Mouse (Mus musculus): Measurements from ENCODE around the gene Timm17a. TPM values are rescaled to one million over a fixed set of nuclear protein-coding genes. Genes with fewer than 3 reads are reported as not detected.

Timm17a gene
- polyA plus RNA-seq (2012; ENCODE audit: insufficient read depth, insufficient read length, low replicate concordance, missing spikeins) = not detected in 2 replicates

DNA sequence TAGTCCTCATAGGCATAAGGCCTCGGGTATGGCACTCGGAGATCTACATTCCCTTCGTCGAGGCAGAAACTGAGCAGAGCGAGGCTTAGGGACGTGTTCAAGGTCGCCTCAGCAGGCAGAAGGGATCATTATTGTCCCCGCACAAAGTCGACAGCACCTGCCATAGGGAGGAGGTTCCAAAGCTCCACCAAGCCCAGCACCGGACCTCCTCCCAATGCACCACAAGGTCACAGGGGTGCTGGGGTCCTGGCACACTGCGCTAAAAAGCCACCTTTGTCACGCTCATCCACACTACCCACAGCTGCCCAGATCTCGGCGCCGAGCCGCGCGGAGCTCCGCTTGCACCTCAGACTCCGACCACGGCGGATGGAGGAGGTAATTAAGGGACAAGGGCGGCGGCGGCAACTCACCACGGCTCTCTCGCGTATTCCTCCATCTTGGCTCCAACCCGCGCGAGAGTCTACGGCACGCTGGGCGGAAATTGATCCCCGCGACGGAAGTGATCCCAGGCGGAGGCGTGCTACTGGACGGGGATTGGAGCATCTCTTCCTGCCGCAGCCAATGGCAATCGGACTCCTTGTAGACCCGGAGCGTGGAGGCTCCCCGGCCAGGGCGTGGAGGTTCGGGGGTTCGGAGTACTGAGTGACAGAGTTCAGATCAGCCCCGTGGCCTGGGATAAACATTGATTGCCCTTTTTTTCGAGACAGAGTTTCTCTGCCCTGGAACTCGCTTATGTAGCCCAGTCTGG is at the start of gene Timm17a:
Gene Timm17a, minus strand, starts transcription at position 495 of the 748 bp plus-strand sequence.
- 0% methylated on average over 51 of the region's 51 CpGs for WGBS
- peak within 1 kb of the TSS; percentile 82 for H3K27ac ChIP-seq (ENCODE audit: insufficient read depth, low read depth, low read length)

DNA sequence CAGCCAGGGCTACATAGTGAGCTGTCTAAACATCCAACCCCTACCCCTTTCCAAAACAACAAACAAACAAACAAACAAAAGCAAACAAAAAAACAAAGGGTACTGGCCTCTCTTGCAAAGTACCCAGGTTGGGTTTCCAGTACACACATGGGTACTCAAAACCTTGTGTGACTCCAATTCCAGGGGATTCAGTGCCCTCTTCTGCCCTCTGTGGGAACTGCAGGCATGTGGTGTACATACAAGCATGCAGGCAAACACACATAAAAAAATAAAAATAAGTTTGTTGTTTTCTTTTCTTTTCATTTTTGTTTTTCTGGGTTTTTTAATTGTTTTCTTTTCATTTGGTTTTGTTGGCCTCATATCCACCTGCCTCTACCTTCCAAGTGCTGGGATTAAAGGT is 48.5 kb upstream of the Timm17a start:
- TF ChIP-seq CTCF (IDR thresholded peaks at IDR 0.05; ENCODE audit: insufficient read depth, low read depth, low read length) = no peak
- no peak for TF ChIP-seq POLR2A (IDR thresholded peaks at IDR 0.05; ENCODE audit: insufficient read depth, low read depth, low read length)
- Histone ChIP-seq H3K4me3 (ENCODE audit: insufficient read depth, low read depth, low read length) (no peak overlapping the region), H3K4me1 (ENCODE audit: control insufficient read depth, insufficient read depth, low read length) (peaks cover 9% of the 10 kb centered on the region), H3K27ac (ENCODE audit: insufficient read depth, low read depth, low read length) (no peak overlapping the region)

More for the DNA sequence above, at the start of gene Timm17a:
- peak within 1 kb of the TSS; percentile 76 for H3K4me3 ChIP-seq (ENCODE audit: insufficient read depth, low read depth, low read length)
- peaks cover 5% of the 10 kb centered on the region for H3K4me1 ChIP-seq (ENCODE audit: control insufficient read depth, insufficient read depth, low read length)
- TF ChIP-seq CTCF (IDR thresholded peaks at IDR 0.05; ENCODE audit: insufficient read depth, low read depth, low read length) (no peak), POLR2A (IDR thresholded peaks at IDR 0.05; ENCODE audit: insufficient read depth, low read depth, low read length) (peak; percentile 70; the same call in 1 of the 2 replicates)

DNA sequence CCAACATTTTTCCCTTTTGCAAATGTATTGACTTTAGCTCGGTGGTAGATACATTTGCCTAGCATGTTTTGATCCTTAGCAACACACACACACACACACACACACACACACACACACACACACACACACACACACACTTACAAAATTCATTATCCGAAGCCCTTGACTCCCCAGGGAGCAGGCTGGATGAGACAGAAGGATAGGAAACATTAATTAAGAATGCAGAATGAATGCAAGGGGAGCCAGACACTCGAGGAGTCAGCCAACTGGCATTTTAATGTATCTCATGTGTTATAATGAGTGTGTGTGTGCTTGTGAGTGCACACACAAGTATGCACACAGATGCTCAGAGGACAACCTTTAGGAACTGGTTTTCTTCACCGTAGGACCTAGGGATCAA is 47.9 kb upstream of the Timm17a start:
- TF ChIP-seq CTCF (IDR thresholded peaks at IDR 0.05; ENCODE audit: insufficient read depth, low read depth, low read length) (no peak), POLR2A (IDR thresholded peaks at IDR 0.05; ENCODE audit: insufficient read depth, low read depth, low read length) (no peak)
- H3K4me1 ChIP-seq (ENCODE audit: control insufficient read depth, insufficient read depth, low read length) = peaks cover 4% of the 10 kb centered on the region; the same call in 1 of the 2 replicates
- H3K4me3 ChIP-seq (ENCODE audit: insufficient read depth, low read depth, low read length) = no peak overlapping the region
- 57% methylated on average over 4 of the region's 4 CpGs for WGBS
- H3K27ac ChIP-seq (ENCODE audit: insufficient read depth, low read depth, low read length) = no peak overlapping the region

DNA sequence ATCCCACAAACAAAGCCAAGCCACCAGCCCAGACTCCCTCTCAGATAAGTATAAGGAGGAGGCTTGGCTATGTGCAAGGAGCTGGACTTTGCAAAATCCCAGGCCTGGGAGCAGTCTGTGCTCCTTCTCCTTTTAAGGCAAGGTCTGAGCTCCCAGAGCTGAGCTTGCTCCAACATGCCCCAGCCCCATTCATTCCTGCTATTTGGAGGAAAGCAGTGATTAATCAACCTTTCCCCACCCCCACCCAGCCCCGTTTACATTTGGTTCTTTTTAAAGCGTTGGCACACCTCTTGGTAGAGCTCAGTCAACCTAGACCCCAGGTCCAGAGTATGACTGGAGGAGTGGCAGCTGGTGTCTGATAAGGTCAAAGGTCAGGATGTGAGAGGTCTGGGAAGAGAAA is 45.5 kb upstream of the Timm17a start:
- 28% methylated on average over 2 of the region's 2 CpGs for WGBS
- no peak overlapping the region for H3K4me3 ChIP-seq (ENCODE audit: insufficient read depth, low read depth, low read length)
- H3K27ac ChIP-seq (ENCODE audit: insufficient read depth, low read depth, low read length) = no peak overlapping the region
- TF ChIP-seq CTCF (IDR thresholded peaks at IDR 0.05; ENCODE audit: insufficient read depth, low read depth, low read length) (no peak), POLR2A (IDR thresholded peaks at IDR 0.05; ENCODE audit: insufficient read depth, low read depth, low read length) (no peak)
- no peaks in the 10 kb centered on the region for H3K4me1 ChIP-seq (ENCODE audit: control insufficient read depth, insufficient read depth, low read length)

DNA sequence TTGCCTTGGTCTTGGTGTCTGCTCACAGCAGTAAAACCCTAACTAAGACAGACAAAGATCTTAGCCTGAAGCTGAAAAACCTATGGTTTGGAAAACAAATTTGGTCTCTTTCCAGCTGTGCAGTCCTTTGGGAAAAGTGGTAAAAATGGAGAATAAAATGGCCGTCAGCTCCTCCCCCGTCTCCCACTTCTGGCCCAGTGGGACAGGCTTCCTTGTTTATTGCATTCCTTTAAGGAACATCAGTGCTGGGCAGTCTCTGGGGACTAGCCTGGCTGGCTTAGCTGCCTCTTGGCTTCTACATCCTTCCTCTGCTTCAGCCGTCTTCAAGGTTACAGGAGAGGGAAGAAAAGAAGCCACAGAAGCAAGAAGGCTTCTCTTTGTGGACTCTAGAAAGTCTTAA is 38.4 kb upstream of the Timm17a start:
- no peak overlapping the region for H3K4me3 ChIP-seq (ENCODE audit: insufficient read depth, low read depth, low read length)
- WGBS = 78% methylated on average over 3 of the region's 3 CpGs
- peaks cover 10% of the 10 kb centered on the region for H3K4me1 ChIP-seq (ENCODE audit: control insufficient read depth, insufficient read depth, low read length)
- no peak for TF ChIP-seq POLR2A (IDR thresholded peaks at IDR 0.05; ENCODE audit: insufficient read depth, low read depth, low read length)
- no peak for TF ChIP-seq CTCF (IDR thresholded peaks at IDR 0.05; ENCODE audit: insufficient read depth, low read depth, low read length)
- H3K27ac ChIP-seq (ENCODE audit: insufficient read depth, low read depth, low read length) = no peak overlapping the region

DNA sequence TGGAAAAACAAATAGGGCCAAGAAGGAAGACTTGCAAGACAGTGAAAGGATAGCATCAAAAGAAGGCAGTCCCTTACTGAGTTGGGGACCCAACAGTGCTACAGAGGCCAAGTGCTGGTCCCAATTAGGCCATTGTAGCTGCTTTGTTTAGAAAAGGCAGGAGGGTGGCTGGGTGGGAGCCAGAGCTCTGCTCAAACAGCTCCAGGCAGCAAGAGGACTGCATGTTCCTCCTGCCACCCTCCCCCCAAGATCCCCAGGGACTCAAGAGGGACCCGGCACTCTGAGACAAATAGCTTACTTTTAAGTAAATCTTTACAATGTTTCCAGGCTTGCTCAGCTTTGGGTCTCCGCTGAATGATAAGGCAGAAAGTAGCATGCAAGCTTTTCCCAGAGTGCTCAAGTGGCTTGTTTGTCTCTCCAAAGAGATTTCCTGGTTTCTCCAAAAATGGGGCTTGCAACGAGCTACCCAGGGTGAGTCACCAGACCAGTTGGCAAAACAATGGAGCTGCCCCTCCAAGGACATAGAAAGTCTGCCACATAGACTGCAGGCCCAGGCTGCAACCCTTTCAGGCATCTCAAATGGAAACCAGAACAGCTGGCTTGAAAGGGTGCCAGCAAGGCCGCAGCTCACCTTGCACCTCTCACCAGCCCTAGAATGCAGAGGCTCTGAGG is 34.1 kb upstream of the Timm17a start:
- no peak for TF ChIP-seq POLR2A (IDR thresholded peaks at IDR 0.05; ENCODE audit: insufficient read depth, low read depth, low read length)
- TF ChIP-seq CTCF (IDR thresholded peaks at IDR 0.05; ENCODE audit: insufficient read depth, low read depth, low read length) = no peak
- H3K4me1 ChIP-seq (ENCODE audit: control insufficient read depth, insufficient read depth, low read length) = peaks cover 14% of the 10 kb centered on the region
- H3K27ac ChIP-seq (ENCODE audit: insufficient read depth, low read depth, low read length) = peak overlapping the region; percentile 33
- H3K4me3 ChIP-seq (ENCODE audit: insufficient read depth, low read depth, low read length) = no peak overlapping the region
- WGBS = 49% methylated on average over 4 of the region's 4 CpGs

DNA sequence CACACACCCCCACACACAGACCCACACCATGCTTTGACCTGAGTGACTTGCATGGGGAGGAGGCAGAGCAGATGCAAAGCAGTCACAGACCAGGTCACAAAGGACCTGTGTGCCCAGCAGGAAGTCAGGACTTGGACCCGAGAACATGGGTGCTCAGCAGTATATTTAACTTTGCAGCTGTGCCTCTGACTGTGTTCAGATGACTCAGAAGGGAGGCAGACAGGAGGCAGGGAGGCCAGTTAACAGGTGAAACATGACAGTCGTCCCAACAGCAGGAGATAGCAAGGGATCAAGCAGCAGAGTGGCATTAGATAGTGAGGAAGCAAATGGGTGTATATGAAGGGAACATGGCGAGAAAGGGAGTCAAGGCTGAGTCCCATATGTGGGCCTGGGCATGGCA is 33.3 kb upstream of the Timm17a start:
- TF ChIP-seq POLR2A (IDR thresholded peaks at IDR 0.05; ENCODE audit: insufficient read depth, low read depth, low read length) = no peak
- no peak for TF ChIP-seq CTCF (IDR thresholded peaks at IDR 0.05; ENCODE audit: insufficient read depth, low read depth, low read length)
- Histone ChIP-seq H3K27ac (ENCODE audit: insufficient read depth, low read depth, low read length) (peak overlapping the region; percentile 33), H3K4me1 (ENCODE audit: control insufficient read depth, insufficient read depth, low read length) (peaks cover 14% of the 10 kb centered on the region), H3K4me3 (ENCODE audit: insufficient read depth, low read depth, low read length) (no peak overlapping the region)
- WGBS = 72% methylated on average over 3 of the region's 3 CpGs

DNA sequence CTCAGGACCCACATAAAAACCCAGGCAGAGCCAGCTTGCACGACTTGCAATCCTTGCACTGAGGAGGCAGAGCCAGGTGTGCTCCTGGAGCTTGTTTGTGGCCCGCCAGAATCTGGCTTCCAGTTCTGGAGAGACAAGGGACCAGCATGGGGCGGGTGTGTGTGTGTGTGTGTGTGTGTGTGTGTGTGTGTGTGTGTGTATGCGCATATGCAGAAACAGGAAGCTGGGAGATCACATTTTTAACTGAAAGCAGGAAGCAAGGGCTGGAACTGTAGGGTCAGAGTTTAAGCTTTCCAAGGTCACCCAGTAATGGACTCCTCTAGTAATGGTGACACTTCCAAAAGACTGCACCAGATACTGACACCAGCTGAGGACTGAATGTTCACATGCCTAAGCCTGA is 30.4 kb upstream of the Timm17a start:
- TF ChIP-seq CTCF (IDR thresholded peaks at IDR 0.05; ENCODE audit: insufficient read depth, low read depth, low read length) = no peak
- no peak for TF ChIP-seq POLR2A (IDR thresholded peaks at IDR 0.05; ENCODE audit: insufficient read depth, low read depth, low read length)
- H3K4me3 ChIP-seq (ENCODE audit: insufficient read depth, low read depth, low read length) = no peak overlapping the region
- H3K27ac ChIP-seq (ENCODE audit: insufficient read depth, low read depth, low read length) = no peak overlapping the region
- 75% methylated on average over 4 of the region's 4 CpGs for WGBS
- peaks cover 14% of the 10 kb centered on the region for H3K4me1 ChIP-seq (ENCODE audit: control insufficient read depth, insufficient read depth, low read length)

DNA sequence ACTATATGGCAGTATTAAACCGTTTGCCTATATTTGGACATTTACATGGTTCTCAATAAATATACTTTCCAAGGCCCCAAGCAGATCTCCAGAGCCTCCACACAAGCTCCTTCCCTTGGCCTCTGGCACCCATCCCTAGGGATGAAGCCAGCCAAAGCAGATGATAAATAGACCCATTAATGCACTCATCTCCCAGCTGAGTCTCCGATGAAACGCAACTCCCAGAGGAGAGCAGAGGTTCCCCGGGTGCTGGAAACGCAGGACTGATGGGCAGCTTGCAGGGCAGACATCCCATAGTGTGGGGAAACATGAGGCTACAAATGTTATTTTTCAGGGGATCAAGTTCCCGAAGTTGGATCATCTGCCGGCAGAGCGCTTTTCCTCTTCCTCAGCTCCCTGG is 28.4 kb upstream of the Timm17a start:
- peaks cover 3% of the 10 kb centered on the region for H3K4me1 ChIP-seq (ENCODE audit: control insufficient read depth, insufficient read depth, low read length)
- no peak overlapping the region for H3K4me3 ChIP-seq (ENCODE audit: insufficient read depth, low read depth, low read length)
- TF ChIP-seq CTCF (IDR thresholded peaks at IDR 0.05; ENCODE audit: insufficient read depth, low read depth, low read length) (no peak), POLR2A (IDR thresholded peaks at IDR 0.05; ENCODE audit: insufficient read depth, low read depth, low read length) (no peak)
- H3K27ac ChIP-seq (ENCODE audit: insufficient read depth, low read depth, low read length) = no peak overlapping the region
- 79% methylated on average over 8 of the region's 8 CpGs for WGBS

Data from olfactory bulb, adult 2 months (tissue).